Mouse (Mus musculus): ENCODE measurements around the gene Smyd3.

The Smyd3 gene

GRCm38 (mm10) chr1:179041231-179041904 lies 476.5 kb downstream of the Smyd3 start:
- intact Hi-C loops (cut with DNase I) = no loop called here

DNA sequence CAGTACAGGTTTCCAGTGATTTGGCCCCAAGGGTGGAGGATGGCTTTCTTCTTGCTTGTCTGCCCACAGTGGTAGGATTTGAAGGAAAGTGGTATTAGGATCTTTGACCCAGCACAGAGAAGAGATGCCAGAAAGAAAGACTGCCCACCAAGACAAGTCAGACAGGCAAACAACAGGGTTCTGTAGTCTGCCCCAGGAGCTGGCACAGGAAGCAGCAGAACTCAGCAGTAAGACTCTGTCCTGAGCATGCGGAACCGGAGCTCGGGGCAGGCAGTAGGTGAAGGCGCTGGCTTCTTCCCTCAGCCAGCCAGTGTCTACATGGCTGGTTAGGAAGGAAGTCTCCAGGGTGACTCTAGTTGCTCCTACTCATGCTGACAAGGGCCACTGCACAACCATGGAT lies 479.0 kb downstream of the Smyd3 start:
- intact Hi-C loops (cut with DNase I) = no loop called here

- intact Hi-C loops (cut with DNase I) = no loop called here
Observed at GRCm38 (mm10) chr1:179032947-179033346, 484.9 kb downstream of the Smyd3 start.

DNA sequence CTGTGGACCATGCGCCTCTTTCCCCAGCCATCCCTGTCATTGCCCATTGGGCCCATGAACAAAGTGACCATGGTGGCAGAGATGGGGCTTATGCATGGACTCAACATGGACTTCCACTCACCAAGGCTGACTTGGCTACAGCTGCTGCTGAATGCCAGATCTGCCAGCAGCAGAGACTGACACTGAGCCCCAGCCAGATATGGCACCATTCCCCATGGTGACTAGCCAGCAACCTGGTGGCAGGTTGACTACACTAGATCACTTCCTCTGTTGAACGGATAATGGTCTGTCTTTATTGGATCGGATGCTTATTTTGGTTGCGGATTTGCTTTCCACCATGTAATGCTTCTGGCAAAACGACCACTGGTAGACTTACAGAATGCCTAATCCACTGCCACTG lies 486.3 kb downstream of the Smyd3 start:
- intact Hi-C loops (cut with DNase I) = no loop called here

- intact Hi-C loops (cut with DNase I) = no loop called here
Observed at GRCm38 (mm10) chr1:179026614-179027013, 491.2 kb downstream of the Smyd3 start.

- intact Hi-C loops (cut with DNase I) = no loop called here
Observed at GRCm38 (mm10) chr1:179025169-179025568, 492.7 kb downstream of the Smyd3 start.

- intact Hi-C loops (cut with DNase I) = no loop called here
Observed at GRCm38 (mm10) chr1:179023486-179023885, 494.4 kb downstream of the Smyd3 start.

- intact Hi-C loops (cut with DNase I) = no loop called here
Observed at GRCm38 (mm10) chr1:179017428-179017827, 500.4 kb downstream of the Smyd3 start.

- intact Hi-C loops (cut with DNase I) = no loop called here
Observed at GRCm38 (mm10) chr1:179013021-179013420, 504.8 kb downstream of the Smyd3 start.

- intact Hi-C loops (cut with DNase I) = no loop called here
Observed at GRCm38 (mm10) chr1:179012273-179012672, 505.6 kb downstream of the Smyd3 start.

DNA sequence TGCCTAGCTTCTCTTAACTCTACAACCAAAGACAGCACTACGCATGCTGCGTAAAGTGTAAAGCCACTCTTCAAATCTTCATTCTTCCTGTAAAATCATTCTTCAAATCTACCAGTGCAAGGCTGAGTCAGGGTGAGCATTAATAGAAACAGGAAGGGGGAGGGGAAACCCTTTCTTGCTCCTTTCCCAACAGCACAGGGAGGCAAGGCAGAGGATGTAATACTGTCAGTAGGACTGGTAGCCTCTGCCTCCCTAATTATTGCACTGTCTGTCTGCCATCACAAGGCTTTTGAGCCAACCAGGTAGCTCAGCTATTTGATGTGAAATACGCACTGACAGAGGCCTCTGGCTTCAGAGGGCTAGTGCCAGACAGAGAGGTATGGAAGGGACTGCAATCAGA lies 507.1 kb downstream of the Smyd3 start:
- intact Hi-C loops (cut with DNase I) = no loop called here

DNA sequence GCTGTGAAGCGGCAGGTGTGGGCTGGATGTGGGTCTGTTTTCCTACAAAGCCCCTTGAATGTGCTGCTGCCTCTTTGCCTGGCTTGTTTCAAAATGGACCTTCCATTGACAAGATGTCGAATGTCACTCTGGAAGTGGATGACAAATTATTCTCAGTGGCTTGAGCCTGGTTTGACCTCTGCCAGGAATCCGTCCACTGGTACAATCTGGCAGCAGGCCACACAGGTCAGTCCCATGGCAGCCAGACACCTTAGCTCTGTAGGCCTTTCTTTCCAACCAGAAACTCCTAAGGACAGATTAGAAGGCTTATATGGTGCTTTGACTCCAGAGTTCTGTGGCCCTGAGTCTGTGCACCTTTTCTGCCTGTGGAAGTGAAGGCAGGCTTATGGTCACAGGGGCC lies 507.9 kb downstream of the Smyd3 start:
- intact Hi-C loops (cut with DNase I) = no loop called here

DNA sequence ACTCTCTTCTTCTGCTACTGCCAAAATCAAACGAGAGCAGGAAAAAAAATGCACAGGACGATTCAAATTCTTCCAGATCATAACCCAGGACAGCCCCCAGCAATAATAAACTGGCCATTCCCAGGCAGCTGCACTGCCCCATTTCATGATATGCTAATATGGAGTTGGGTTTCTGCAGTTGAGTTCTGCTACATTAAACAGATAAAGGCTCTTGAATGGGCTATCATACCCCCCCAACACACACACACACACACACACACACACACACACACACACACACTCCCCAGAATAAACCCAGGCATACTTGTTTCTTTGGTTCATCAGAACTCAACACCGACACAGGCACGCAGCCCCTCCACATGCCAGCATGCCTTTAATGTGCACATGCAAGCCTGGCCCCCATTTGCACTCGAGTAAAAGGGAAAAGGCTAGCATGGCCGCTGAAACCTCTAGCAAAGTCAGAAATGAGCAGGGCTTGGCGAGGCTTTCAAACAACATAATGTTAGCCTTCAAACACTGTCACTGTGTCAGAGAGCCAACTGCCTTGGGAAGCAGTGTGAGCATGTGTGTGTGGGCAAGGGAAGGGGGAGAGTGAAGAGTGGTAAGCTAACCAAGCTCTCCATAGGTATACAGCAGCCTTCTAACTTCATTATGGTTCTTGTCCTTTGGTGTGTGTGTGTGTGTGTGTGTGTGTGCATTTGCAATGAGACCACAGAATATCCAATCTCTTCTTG lies 513.5 kb downstream of the Smyd3 start:
- intact Hi-C loops (cut with DNase I) = no loop called here

GRCm38 (mm10) chr1:179003406-179004132 lies 514.3 kb downstream of the Smyd3 start:
- intact Hi-C loops (cut with DNase I) = no loop called here

DNA sequence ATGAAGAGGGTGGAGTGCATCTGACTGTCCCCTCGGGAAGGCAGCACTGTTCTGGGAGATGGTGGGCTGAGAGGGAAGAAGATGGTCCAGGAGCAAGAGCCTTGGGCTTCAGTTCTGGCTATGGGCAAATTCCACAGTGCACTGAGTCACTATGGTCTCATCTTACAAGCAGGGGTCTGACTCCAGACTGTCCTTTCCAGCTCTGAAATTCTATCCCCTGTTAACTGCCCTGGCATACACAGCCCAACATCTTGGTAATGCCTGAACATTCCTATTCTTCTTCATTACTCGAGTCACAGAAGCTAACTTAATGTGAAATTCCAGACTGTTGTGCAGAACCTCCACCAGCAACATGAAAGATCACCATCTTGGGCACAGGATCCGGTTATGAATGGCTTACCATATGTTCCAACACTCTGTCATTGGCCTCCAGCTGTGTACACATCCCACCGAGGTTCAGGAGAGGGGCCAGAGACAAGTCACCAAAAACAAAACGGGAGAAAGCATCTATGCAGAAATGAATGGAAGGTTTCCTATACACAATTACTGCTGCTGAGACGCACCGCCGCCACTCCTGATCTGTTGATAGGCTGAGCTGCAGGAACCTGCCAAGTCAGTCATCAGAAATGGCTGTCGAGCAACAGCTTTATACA lies 517.8 kb downstream of the Smyd3 start:
- intact Hi-C loops (cut with DNase I) = no loop called here

- intact Hi-C loops (cut with DNase I) = no loop called here
Observed at GRCm38 (mm10) chr1:178997870-178998269, 520.0 kb downstream of the Smyd3 start.

DNA sequence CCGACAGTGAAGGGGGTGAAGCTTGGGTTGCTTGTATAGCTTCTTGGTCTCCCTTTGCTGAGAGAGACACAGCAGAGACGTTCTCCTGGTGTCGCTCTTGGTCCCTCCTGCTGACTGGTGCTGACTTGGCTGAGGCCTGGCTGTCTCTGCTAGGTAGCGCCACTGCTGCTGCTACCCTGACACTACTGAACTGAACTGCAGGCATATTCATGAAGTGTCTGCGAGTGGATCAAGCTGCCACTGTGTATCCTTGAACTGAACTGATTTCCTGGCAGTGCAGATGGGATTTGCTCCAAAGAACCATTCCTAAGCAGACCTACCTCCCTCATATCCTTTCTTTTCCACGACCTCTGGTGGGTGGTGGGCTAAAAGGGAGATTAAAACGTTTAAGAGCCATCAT lies 523.6 kb downstream of the Smyd3 start:
- intact Hi-C loops (cut with DNase I) = no loop called here

DNA sequence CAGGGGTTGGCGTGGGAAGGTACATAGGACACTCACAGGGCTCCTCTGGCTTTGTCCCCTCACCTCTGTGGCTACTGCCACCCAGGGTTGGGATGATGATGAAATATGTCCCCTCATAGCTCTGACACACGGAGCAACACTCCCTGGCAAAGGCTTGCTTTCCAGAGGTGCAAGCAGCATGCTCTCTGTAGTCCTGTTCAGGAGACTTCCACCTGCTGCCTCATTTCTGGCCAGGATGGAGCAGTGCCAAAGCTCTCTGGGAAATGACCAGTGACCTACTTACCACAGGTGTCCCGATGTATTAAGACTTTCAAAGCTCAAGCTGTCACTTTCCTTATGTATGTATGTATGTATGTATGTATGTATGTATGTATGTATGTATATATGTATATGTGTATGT lies 525.3 kb downstream of the Smyd3 start:
- intact Hi-C loops (cut with DNase I) = no loop called here

DNA sequence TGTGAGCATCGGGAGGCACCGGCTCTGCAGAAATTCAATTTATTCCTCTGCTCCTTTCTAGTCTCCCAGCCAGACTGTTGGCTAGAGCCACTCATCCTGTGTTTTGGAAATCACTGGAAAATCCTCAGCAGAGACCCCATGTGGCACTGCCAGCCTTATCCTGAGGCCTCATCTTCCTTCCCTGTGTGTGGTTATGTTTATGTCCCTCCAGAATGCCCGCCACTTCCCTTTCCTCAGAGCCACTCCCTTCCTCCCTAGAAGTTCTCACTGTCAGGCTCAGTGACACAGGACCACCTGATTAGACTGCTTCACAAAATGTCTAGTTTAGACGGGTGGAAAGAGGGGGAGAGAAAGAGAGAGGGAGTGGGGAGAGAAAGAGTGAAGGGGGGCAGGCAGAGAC lies 526.4 kb downstream of the Smyd3 start:
- intact Hi-C loops (cut with DNase I) = no loop called here

DNA sequence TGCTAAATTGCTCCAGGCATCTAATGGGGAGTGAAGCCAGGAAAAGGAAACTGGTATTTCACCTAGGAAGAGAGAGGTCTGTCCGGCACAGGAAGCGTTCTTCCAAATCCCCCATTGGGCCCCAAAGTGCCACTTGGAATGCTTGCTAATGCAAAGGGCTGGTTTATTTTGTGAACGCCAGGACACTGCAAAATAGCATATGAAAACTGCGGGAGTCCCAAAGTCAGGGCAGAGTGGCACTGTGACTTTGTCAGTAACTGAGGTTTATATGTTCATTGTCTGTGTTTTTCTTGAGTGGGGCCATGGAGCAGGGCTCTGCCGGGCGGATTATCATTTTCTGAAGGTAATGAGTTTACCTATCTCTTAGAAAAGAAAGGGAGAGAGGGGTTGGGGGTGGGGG lies 526.8 kb downstream of the Smyd3 start:
- intact Hi-C loops (cut with DNase I) = no loop called here

DNA sequence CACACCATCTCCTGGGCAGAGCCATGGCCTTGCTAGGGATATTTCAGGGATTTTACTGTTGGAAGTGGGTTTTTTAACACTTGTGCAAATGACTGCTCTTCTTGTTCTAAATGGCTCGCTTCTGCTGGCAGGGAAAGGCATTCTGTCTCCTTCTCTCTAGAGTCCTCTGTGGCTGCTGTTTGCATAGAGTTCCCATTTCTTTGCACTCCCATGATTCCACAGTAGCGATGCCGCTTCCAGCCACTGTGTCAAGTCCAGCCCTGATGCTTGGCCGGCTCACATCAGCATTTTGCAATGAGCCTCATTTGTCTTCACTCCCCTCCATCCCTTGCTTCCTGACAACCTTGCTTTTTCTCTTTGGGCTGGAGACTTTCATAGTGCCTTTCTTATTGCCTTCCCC lies 528.4 kb downstream of the Smyd3 start:
- intact Hi-C loops (cut with DNase I) = no loop called here

DNA sequence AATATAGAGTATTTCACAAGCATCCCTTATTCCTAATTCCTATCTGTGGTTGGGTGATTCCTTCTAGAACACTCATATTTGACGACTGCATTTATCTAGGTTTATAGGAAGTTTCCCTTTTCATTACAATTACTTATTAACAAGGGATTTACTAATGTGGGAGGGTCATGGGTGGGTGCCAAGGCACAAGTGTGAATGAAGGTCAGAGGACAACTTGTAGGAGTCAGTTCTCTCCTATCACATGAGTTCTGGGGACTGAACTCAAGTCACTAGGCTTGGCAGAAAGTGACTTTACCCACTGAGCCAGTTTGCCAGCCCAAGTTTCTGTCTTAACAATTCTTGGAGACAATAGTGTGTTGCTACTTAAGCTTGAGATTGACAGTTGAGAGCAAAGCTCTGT lies 529.7 kb downstream of the Smyd3 start:
- intact Hi-C loops (cut with DNase I) = no loop called here

All from adrenal gland (tissue).